Mouse (Mus musculus) right cerebral cortex, postnatal 10 days (tissue): ENCODE results near the gene Gcnt4.

Experiments
- DNase-seq, 2 experiments: peaks; one replicate each; pipeline ENCODE4 v3.0.0; 2021; ENCODE audit warnings: low spot score in 2 of 2

Gene Gcnt4

DNA sequence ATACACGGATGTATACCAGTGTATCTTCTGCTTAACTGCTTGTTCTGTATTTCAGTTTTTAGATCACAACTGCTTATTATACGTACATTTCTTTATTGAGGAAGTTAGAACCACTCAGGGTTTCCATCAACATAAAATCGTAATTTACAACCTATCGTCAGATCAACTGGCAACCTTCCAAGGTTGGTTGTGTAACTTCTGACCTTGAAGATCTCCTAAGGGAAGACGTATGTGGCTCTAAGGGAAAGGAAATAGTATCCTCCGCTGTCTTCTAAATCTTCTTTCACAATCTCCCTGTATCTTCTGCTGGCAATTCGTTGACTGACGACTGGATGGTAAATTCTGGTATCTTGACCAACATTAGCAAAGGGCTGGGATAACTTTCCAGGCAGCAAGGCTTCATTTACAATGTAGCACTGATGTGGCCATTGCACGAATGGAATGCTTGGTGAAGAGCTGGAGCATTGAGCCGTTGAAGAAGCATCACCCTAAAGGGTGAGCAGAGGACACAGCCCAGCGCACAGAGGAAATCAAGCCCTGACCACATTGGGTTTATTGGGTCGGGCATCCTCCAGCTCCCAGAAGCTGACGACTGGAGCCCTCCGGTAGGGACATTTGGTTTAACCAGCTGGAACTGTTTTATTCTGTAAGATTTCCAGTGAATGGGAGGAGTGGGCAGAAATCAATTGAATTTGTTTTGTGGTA is 66.2 kb downstream of the Gcnt4 start:
- no peak for DNase-seq

DNA sequence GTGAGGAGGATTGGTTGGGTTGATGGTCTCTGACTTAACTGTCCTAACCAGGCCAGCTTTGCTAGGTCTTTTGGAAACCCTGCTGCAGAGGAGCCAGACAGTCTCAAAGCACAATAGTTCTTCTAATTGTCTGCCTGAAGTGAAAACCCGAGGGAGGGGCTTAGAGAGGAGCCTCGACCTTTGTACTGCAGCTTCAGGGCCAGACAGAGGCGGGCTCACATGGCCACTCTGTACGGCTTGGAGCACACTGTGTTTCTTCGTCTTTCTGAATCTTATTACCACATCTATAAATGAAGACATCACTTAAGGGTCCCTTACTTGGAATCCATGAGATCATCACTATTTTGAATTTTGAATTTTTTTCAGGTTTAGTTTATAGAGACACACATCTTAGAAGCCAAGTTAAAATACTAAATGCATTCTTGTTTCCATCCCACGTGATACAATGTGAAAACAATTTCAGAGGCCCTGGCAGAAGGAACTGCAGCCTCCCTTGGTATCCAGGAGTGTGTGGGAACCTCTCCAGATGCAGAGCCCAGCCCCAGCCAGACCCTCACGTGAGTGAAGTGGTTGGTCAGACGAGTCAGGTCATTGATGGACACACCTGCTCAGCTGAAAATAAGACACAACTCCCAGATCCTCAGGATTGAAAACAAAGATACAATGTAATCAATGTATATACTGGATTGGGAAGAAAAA is 69.0 kb downstream of the Gcnt4 start:
- DNase-seq = peak; percentile 30 to 39

DNA sequence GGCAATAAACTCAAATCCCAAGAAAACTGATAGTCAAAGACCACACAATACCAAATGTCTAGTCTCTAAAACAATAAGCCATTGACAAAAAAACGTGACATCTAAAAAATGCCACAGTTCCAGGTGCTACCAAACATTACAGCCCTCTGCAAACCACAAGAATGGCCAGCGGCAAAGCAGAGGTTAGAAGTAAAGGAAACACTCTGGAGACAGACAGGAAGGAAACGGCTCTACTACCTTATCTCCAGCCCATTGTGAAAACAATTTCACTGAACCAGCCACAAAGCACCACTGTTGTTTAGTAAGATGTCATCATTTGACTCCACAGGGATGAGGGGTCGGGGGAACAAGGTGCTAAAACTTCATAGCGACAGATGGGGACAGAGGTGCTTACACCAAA is 70.8 kb downstream of the Gcnt4 start:
- no peak for DNase-seq

DNA sequence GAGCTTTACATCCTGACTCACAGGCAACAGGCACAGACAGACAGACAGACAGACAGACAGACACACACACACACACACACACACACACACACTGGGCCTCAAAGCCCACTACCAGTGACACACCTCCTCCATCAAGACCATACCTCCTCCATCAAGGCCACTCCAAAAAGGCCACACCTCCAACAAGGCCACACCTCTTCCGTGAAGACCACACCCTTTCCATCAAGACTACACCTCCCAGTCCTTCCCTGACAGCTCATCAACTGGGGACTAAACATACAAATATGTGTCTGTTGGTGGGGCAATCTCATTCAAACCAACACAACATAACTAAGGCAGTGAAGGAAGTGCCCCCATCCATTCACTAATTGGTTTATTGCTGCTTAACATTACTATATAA is 72.6 kb downstream of the Gcnt4 start:
- no peak for DNase-seq
